Mouse (Mus musculus) left cerebral cortex, postnatal 10 days (tissue): Measurements from ENCODE around the gene Arsb. TPM values are rescaled to one million over a fixed set of nuclear protein-coding genes. Genes with fewer than 3 reads are reported as not detected.
"Not testable (repeated sequence)": the region's sequence is repeated elsewhere in the genome, so short reads cannot be mapped to it uniquely, and the experiment has no call there.

Experiments used
- DNase-seq, 2 experiments: peaks; one replicate each; pipeline ENCODE4 v3.0.0; 2021 to 2022; ENCODE audit warnings: low spot score in 2 of 2, mixed read lengths in 1 of 2; ENCODE audit errors: extremely low spot score in 1 of 2
- intact Hi-C: fragments of 180-260 bp; cut with DNase I; formaldehyde crosslinking; loops from one replicate; pipeline ENCODE4 v1.15.1; 2025
- total RNA-seq, 2 experiments: library from RNA; stranded (reverse); gene quantifications; 2 replicates each; pipeline ENCODE4 v1.2.3; 2021

Arsb gene
- total RNA-seq, 2 experiments from 2014 or later = 76.5 to 81.2 TPM

DNA sequence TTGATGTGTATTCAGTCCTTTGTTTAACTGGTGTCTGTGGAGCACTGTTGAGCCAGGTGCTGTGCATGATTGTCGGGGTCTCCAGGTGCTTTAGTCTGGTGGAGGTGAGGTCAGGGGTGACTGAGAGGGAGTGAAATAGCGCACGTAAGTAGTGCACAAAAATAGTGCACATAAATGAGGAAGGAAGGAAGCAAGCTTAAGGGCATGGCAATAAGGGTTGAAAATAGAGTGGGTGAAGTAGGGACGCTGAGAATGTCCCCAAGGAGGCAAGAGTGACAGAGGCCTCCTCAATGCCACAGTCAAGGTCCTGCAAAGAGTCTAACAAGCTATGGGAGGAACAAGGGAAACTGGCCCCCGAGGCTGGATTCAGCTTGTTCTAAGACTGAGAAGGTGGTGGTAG is 11.4 kb downstream of the Arsb start:
- no peak for DNase-seq
- intact Hi-C loops = no loop called here

DNA sequence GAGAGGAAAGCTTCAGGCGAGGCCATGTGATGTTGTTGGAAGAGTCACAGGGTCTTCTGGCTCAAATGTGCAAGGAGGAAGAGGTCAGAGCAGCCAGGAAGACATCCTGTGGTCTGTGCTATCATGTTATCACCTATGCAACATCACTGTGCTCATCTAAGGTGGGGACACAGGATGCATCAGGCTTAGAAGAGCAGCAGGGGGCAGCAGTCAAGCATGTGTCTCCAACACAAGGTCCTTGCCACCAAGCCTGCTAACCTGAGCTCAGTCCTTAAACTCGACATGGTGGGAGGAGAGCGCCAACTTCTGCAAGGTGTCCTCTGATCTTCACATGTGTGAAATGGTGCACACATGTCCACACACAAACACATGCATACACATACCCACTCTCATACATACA is 13.9 kb downstream of the Arsb start:
- DNase-seq = no peak
- intact Hi-C loops = no loop called here

DNA sequence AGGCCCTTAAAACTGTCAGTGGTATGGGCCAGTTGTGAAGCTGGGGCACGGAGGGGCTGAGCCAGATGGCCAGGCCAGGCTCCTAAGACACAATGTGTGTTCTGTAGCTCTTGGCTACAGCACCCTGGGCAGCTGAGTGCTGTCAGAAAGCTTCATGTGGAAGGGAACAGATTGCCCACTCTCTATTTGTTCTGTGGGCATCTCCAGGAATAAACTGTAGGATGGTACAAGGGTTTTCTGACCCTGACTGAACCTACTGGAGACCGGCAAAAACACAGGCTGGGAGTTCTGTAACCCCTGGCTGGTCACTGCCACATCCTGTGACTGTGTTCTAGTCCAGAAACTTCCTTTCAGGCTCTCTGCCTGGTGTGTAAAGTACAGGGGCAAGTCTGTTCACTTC is 14.6 kb downstream of the Arsb start:
- intact Hi-C loops = no loop called here
- peak in 1 of 2 experiments; percentile 32 for DNase-seq

DNA sequence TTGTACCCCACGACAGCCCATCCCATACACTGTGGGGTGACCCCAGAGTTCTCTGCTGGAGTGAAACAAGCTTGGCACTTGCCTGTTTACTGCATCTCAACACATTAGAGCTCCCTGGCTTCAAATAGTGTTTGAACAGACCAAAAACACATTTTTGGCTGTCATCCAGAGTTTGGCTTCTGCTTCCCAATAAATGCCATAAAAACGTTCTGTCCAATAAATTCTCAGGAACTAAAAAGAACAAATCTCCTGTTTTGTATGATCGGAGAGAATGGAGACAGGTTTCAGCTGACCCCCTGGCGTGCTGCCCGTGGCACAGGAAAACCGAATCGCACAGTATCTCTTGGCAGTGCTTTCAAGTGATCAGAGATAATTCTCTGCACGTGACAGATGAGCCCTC is 16.2 kb downstream of the Arsb start:
- DNase-seq = peak; percentile 23 to 36
- intact Hi-C loops = no loop called here

DNA sequence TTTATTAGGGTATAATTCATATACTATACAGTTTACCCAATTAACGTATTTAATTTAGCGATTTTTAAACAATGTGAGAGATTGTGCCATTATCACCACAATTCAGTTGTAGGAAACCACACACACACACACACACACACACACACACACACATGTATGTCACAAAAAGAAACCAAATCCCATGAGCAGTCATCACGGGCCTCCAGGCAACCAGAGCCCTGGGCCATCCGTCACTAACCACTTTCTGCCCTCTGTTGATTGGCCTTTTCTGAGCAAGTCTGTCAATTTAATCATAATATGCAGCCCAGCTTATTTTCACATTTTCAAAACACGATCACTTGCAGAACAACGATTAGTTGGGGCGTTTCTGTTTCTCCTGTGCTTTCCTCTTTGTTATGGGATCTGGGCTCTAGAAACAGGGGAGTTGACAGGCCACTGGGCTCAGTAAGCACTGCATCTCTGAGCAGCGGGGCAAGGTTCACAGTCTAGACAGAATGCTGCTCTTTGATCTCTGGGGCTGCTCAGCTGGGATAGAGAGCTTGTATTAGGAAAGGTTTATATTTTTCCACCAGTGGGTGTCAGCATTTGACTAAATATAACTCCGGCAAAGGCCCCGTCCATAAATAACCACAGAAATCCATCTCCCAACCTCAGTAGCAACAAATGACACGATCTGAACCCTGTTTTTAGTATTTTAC is 21.7 kb downstream of the Arsb start:
- peak in 1 of 2 experiments; percentile 60 for DNase-seq
- intact Hi-C loops = loop anchor here (5.0 to 10.0 kb wide), 2 partner anchors 264 to 412 kb away; partner anchors contain the start of gene Lhfpl2

DNA sequence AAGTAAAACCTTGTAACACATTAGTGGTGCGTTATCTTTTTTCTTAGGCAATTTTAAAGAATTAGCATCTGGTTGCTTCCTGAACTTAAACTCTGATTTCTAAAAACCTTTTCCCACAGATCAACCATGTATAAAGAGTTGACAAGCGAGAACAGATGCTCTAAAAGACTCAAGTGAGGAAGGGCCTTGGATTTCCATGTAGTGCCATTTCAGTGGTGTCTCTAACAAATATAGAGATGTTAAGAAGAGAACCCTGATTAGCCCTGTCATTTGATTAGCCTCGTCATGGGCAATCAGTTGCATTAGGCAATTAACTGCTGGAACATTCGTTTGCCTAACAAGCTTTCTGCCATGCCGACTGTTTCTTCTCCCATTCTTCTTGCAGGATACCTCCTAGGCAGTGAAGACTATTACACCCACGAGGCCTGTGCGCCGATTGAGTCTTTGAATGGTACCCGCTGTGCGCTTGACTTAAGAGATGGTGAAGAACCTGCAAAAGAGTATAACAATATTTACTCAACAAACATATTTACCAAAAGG is 22.3 kb downstream of the Arsb start:
- intact Hi-C loops = loop anchor here (5.0 to 10.0 kb wide), 2 partner anchors 264 to 411 kb away; partner anchors contain the start of gene Lhfpl2

DNA sequence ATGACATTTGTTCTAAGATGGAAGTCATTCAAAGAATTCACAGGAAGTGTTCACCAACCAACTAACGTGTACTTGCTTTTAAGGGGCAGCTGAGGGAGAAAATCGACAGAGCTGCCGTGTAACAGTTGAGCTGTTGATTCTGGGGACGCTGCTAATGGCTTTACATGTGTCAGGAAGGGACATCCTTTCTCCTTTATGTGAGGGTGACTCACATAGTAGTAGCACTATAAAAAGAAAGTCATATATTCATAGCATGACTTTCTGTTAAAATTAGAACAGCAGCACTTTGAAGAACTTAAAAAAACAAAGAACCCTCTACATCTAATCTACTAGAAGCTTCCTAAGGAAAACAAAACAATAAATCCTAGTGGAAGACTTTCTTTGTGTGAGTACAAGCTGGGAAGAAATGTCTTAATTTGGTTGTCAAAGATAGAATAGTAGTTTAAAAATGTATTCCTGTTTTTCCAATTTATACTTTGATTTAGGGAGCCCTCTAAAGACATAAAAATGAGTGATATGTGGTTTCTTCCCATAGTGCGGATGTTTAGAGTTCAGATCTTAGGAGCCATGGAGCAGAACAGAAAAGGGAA is 25.7 kb downstream of the Arsb start:
- intact Hi-C loops = loop anchor here (10.0 kb wide), 1 partner anchor 408 kb away; no protein-coding TSS in a partner anchor
- DNase-seq = no peak

More for the DNA sequence above, 22.3 kb downstream of the Arsb start:
- DNase-seq = no peak

DNA sequence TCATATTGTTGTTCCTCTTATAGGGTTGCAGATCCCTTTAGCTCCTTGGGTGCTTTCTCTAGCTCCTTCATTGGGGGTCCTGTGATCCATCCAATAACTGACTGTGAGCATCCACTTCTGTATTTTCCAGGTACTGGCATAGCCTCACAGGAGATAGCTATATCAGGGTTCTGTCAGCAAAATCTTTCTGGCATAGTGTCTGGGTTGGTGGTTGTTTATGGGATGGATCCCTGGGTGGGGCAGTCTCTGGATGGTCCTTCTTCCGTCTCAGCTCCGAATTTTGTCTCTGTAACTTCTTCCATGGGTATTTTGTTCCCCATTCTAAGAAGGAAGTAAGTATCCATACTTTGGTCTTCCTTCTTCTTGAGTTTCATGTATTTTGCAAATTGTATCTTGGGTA is 38.9 kb downstream of the Arsb start:
- intact Hi-C loops, DNase-seq: not testable (repeated sequence)

DNA sequence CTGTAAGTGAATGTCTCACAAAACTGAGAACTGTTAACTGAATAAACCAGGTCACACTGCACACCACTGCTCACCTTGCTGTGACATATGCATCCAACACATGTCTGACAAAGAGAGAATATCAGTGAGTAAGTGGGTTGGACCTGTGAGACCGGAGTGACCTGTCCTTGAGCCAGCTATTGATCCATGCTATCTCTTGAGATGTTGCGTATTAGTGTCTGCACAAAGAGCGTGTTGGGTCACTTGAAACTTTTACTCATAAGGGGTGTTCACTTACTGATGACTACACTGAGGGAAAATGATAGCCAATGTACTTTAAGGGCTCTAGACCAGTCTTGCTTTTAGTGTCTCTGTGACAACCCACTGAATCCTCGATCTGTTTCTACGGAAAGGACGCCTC is 42.7 kb downstream of the Arsb start:
- intact Hi-C loops = no loop called here
- no peak for DNase-seq

DNA sequence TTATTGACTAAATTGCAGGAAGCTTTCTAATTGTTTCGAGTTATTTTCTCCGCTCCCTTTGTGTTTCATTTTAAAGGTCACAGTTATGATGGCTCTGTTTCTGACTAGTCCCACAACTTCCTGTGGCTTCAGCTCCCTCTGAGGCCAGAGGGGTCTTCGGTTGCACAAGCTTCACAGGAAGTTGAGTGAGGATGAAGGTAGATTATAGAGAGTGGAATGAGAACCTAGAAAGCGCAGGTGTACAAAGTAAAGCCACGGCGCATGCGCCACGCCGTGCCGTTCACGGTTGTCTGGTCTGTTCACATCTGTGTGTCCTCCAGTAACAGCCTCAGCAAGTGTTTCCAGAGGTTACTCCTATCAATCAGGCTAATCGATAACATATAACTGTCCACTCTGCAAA is 43.2 kb downstream of the Arsb start:
- intact Hi-C loops = no loop called here
- DNase-seq = no peak

DNA sequence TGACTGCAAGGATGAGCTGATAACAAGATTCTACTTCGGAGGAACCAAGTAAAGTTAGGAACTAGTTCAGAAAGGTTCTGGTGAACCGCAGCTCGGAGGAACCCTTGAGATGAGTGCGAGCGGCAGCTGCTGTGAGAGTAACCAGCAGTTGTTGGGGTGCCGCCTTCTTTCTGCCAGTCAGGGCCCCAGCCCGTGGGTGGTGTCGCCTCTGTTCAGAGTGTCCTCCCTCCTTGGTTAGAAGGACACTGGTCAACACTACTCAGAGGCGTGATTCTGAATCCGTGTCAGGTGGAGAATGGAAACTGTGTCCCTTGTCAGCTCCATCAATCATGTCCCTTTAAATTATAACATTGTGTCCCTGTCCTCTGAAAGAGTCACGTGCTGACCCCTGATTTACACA is 43.7 kb downstream of the Arsb start:
- intact Hi-C loops = no loop called here
- no peak for DNase-seq

DNA sequence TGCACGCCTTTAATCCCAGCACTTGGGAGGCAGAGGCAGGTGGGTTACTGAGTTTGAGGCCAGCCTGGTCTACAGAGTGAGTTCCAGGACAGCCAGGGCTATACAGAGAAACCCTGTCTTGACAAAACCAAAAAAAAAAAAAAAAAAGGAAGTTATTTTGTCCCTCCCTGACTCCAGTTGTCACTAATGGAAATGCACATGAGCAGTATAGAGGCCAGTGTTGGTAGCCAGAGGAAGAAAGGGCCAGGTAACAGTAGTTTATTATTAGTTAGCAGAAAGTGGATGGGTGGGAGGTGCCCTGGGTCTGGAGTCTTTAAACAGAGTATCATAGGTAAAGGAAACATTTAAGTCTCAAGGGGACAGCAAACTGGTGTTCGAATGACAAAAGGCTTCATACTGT is 44.7 kb downstream of the Arsb start:
- DNase-seq = no peak
- intact Hi-C loops = no loop called here

DNA sequence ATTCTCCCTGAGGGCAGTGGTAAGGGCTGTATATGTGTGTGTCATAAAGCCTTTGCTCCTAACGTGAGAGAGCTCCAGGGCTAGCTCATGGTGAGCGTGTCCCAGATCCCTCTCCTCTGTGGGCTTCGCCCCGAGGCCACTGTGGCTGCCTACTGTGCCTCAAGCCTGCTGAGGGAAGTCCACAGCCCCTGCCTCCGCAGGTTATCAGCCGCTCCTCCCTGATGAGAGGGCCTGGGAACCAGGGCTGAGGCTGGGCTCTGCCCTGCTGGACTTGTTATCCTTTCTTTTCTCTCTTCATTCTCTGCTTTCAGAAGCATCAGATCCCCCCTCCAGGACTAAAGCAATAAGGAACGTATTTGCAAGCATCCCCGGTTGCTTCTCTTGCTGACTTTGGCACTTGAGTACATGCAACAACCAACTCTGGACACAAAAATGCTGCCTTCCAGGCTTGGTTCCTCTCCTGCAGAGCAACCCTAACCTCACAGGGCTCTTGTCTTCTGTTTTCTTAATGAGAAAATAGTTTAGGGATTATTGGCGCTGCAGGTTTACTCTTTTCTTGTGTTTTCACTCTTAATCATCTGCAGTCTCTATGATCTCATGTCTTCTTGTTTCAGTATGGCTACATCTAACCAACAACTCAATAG is 45.4 kb downstream of the Arsb start:
- intact Hi-C loops = no loop called here
- DNase-seq = peak in 1 of 2 experiments; percentile 37

DNA sequence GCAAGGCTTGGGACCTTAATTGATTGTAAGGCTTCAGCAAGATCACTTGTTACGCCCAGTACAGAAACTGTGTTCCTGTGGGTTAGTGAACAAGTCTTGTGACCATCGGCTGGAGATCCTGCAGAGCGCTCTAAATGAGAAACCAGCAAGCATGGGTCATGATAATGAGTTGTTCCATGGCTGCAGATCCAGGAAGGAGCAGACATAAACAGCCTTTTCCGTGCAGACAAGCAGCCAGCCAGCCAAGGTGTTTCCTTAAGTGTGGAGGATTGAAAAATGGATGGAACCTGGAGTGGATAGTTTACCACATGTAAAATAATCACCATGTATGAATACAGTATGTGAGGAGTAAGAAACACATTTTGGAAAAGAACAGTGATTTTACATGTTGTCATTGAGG is 48.7 kb downstream of the Arsb start:
- no peak for DNase-seq
- intact Hi-C loops = no loop called here

DNA sequence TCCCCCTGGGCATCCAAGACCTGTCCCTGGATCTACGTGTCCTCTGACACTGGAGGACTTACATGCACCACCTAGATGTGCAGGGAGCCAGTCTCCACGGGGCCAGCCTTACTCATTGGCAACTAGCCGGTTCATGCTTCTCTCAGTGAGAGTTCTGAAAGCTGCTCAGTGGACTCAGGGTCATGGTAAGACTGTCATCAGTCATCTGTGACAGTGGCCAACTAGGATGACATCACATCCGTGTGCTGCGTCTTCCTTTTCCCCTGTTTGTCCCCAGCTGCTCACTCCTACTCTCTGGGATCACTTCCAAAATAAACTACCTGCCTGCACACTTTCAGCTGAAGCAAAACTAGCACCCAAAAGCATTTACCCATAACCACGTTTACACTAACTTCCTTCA is 50.6 kb downstream of the Arsb start:
- intact Hi-C loops = no loop called here
- no peak for DNase-seq

DNA sequence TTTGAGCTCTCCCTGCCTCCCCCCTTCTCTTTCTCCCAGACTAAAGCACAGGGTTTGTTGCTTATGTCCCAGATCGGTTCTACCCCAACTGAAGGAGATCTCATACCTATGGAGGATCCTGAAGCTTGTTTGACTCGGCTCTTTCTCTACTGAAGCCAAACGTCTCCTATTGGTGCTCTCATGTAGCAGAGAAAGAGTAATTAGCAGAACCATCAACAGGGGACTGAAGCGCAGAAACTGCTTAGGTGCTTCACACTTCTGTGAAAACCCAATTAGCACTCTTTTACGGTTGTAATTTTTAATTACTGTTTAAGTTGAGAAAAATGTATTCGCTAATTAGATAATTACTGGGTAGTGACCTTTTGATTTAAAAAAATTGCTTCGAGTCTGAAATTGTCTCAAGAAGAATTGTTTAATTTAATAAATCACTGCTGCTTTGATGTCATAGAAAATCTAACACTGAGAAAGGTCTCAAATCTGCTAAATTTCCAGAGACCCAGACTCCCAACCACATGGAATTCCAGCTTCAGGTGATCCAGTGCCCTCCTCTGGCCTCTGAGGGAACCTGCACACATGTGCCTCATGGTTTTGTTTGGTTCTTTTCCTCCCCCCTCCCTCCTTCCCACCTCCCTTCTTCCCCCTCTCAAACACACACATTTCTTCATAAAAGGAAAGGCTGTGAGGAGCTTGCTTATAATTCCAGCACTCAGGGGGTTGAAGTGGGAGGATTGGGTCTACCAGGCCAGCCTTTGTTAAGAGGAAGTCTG is 54.5 kb downstream of the Arsb start:
- no peak for DNase-seq
- intact Hi-C loops = no loop called here

DNA sequence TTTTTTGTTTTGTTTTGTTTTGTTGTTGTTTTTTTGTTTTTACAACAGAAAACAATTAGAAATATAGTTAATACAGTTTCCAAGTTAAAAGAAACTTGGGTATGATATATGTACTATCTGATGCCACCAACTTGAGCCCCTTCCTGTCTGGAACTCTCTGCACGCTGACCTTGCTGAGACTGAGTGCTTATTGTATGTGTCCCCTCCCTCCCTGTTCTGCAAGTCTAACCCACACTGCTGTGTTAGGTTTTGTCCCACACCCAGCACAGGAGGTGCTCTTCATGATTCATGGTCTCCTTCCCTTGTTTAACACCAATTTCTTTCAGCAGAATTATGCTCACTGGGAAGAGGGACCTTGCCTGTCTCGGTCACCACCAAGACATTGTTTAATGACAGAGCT is 56.3 kb downstream of the Arsb start:
- intact Hi-C loops = no loop called here
- no peak for DNase-seq

DNA sequence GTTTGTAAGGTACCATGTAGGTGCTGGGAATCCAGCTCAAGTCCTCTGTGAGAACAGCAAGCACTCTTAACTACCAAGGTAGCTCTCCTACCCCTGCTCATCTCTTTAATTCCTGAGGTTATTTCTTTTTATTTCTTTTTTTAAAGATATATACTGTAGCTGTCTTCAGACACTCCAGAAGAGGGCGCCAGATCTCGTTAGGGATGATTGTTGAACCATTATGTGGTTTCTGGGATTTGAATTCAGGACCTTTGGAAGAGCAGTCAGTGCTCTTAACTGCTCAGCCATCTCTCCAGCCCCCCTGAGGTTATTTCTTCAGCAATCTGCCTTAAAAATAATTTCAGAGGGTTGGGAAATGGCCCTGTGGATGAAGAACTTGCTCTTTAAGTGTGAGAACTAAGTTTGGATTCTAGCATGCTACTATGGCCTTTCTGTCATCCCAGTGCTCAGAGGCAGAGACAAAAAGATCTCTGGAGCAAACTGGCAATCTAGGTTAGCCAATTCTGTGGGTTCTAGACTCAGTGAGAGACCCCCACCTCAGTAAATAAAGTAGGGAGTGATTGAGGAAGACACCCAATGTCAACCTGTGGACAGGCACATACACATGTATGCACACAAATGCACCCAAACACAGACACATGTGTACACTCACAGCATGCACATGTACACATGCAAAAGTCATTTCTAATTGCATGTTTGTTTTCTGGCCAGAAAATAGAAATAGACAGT is 58.3 kb downstream of the Arsb start:
- DNase-seq = no peak
- intact Hi-C loops = no loop called here

DNA sequence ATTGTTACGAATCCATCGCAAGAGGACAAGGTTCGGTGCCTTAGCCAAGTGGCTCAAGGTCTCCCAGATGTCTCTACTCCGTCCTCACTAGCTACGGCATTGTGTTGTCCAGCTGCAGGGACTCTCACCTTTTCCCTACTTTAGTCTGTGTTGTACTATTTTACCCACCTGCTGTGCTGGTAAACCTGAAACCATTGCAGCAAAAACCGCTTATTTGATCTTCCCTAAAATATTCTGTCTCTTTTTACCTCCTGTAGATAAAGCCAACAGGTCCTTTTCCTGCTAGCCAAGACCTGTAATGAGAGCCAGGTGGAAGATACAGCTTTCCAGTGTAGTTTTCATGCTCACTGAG is 58.8 kb downstream of the Arsb start:
- intact Hi-C loops = no loop called here

More for the DNA sequence above, 58.8 kb downstream of the Arsb start:
- no peak for DNase-seq
